ENCODE assay signal across 9 mouse cellular contexts in the genomic region with DNA sequence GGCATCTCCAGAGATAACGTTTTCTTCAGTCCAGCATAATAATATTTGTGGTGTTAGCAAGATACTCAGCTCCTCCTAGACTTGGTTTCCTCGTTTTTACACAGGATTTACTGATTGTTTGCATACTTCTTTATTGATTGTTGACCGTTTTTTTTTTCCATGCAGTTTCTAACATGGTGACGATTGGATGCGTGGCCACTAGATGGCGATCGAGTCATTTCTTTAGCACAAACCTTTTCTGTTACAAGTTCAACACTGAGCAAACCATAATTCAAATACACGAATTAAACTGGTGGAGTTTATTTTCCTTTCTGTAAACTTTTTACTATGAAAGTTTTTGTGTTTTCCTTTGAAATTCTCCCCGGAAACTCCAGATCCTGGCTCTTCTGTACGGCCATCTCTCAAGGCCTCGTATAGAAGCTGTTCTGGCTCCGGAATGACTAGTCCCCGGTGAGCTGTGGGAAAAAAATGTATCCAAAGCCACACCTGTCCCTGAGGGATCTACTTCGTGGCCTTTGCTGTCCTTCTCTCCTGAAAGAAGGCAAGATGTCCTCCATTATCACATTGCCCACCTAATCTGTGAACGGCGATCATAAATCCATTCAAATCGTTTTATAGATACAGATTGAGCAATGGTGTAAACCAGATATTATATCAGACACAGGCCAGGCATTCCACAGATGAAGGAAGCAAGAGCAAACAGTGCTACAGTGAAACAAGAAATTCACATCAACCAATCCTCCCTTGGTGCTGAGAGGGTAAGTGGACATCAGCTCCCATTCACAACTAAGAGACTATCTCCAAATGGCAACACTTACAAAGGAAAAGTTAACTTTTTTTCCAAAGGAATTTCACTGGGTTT. TPM values are rescaled to one million over a fixed set of nuclear protein-coding genes. Genes with fewer than 3 reads are reported as not detected.
DNase-seq lines count a peak whose midpoint lies in the region; ATAC-seq and TF ChIP-seq lines count a peak whose summit lies in the region.
"Had no signal": no experiment of that assay in that cellular context is flagged by ENCODE, and none has a peak within 500 bp of the region (broad histone marks: within the 10 kb centered on the region; RNA-seq: fewer than 3 reads in every experiment).

No protein-coding gene starts in this region.

- 34% methylated on average over 17 of the region's 17 CpGs for WGBS in neural tube, embryonic 15.5 days
- WGBS in bone marrow, adult 2 months: 36% methylated on average over 17 of the region's 17 CpGs
- 28% methylated on average over 17 of the region's 17 CpGs for WGBS in embryonic facial prominence, embryonic 14.5 days

- peak; percentile 61 for DNase-seq in neural tube, embryonic 10.5 days (ENCODE audit: extremely low spot score, low spot score)
- peak; percentile 80 for DNase-seq in embryonic facial prominence, embryonic 14.5 days (ENCODE audit: low spot score)
- peak; percentile 72 for DNase-seq in left cerebral cortex, postnatal 4 days
- DNase-seq in telencephalon, adult 2 months (ENCODE audit: low read depth, low spot score): peak; percentile 41

- TF ChIP-seq CTCF in bone marrow, adult 2 months (IDR thresholded peaks at IDR 0.05; ENCODE audit: control insufficient read depth, insufficient read depth, low read length): 0 out of 2 replicates have a peak, but pooled peaks have one; percentile 15

- no peak for TF ChIP-seq POLR2A in bone marrow, adult 2 months (IDR thresholded peaks at IDR 0.05; ENCODE audit: borderline replicate concordance, control insufficient read depth, low read depth, low read length)

- no peak overlapping the region for H3K9ac ChIP-seq in neural tube, embryonic 15.5 days (replicated peaks)
- no peak overlapping the region for H3K9ac ChIP-seq in embryonic facial prominence, embryonic 14.5 days (ENCODE audit: low read depth, low read length)

- H3K27me3 ChIP-seq in neural tube, embryonic 15.5 days (replicated peaks): no peaks in the 10 kb centered on the region
- H3K27me3 ChIP-seq in embryonic facial prominence, embryonic 14.5 days (replicated peaks; ENCODE audit: control insufficient read depth, insufficient read depth, low read length): no peaks in the 10 kb centered on the region

- no peak overlapping the region for H3K4me3 ChIP-seq in neural tube, embryonic 15.5 days (replicated peaks)
- H3K4me3 ChIP-seq in bone marrow, adult 2 months (replicated peaks; ENCODE audit: control insufficient read depth, low read depth, low read length): no peak overlapping the region
- H3K4me3 ChIP-seq in embryonic facial prominence, embryonic 14.5 days (ENCODE audit: low read depth, low read length): no peak overlapping the region

- intact Hi-C loops in left cerebral cortex, postnatal 4 days (cut with DNase I): loop anchor here (5.0 kb wide), 2 partner anchors 35 to 355 kb away; a partner anchor contains a TSS

- H3K36me3 ChIP-seq in neural tube, embryonic 15.5 days: no peaks in the 10 kb centered on the region
- H3K36me3 ChIP-seq in embryonic facial prominence, embryonic 14.5 days (ENCODE audit: control insufficient read depth, insufficient read depth, low read length): no peaks in the 10 kb centered on the region

- no peak overlapping the region for H3K4me2 ChIP-seq in neural tube, embryonic 15.5 days
- no peak overlapping the region for H3K4me2 ChIP-seq in embryonic facial prominence, embryonic 14.5 days (ENCODE audit: low read depth, low read length)

- H3K9me3 ChIP-seq in neural tube, embryonic 15.5 days (replicated peaks): no peaks in the 10 kb centered on the region
- H3K9me3 ChIP-seq in embryonic facial prominence, embryonic 14.5 days (ENCODE audit: control insufficient read depth, low read length): no peaks in the 10 kb centered on the region

- H3K27ac ChIP-seq in neural tube, embryonic 15.5 days (replicated peaks): no peak overlapping the region
- H3K27ac ChIP-seq in bone marrow, adult 2 months (ENCODE audit: control insufficient read depth, insufficient read depth, low read depth, low read length, poor library complexity): no peak overlapping the region
- no peak overlapping the region for H3K27ac ChIP-seq in embryonic facial prominence, embryonic 14.5 days (replicated peaks; ENCODE audit: low read depth, low read length)

- H3K4me1 ChIP-seq in neural tube, embryonic 15.5 days: no peaks in the 10 kb centered on the region
- H3K4me1 ChIP-seq in bone marrow, adult 2 months (ENCODE audit: control insufficient read depth, insufficient read depth, low read length): no peaks in the 10 kb centered on the region
- H3K4me1 ChIP-seq in embryonic facial prominence, embryonic 14.5 days (ENCODE audit: control insufficient read depth, insufficient read depth, low read length): no peaks in the 10 kb centered on the region

- no peak for ATAC-seq in neural tube, embryonic 15.5 days (ENCODE audit: low FRiP score)
- ATAC-seq in embryonic facial prominence, embryonic 14.5 days (ENCODE audit: low read depth): no peak
- peak; percentile 85 for ATAC-seq in inflammation-experienced regulatory T-cells, adult 6 months
- ATAC-seq in monocyte, adult 5-6 weeks (replicated peaks; ENCODE audit: insufficient number of reproducible peaks, low FRiP score, low TSS enrichment, poor library complexity, severe bottlenecking): peak; percentile 69; the same call in 1 of the 2 replicates

RNA-seq across cellular contexts. Expression of a gene that starts 12.3 kb away (rescaled TPM):
- polyA plus RNA-seq in neural tube, embryonic 15.5 days (2015; fragmentation: Nextera tagmentation; extraction: Ambion mirVana): not detected in 2 replicates
- not detected in 2 replicates for polyA plus RNA-seq in bone marrow, adult 2 months (2011; ENCODE audit: insufficient read depth, insufficient read length, low replicate concordance, missing spikeins)
- polyA plus RNA-seq in embryonic facial prominence, embryonic 14.5 days (2014; fragmentation: Nextera tagmentation; extraction: Ambion mirVana): not detected in 2 replicates
- polyA plus RNA-seq in inflammation-experienced regulatory T-cells, adult 6 months (2017; shearing (Covaris generic)): not detected
- not detected for total RNA-seq in left cerebral cortex, postnatal 4 days (2021)
- not detected in 3 replicates for total RNA-seq in monocyte, adult 5-6 weeks (2017)
- polyA plus RNA-seq: stomach, embryonic 14.5 days had no signal

RNA-seq across cellular contexts. Expression of a gene that starts 18.3 kb away (rescaled TPM):
- 13.7 and 14.4 TPM in 2 replicates for polyA plus RNA-seq in neural tube, embryonic 15.5 days (2015; fragmentation: Nextera tagmentation; extraction: Ambion mirVana)
- 1.3 and 8.3 TPM in 2 replicates for polyA plus RNA-seq in bone marrow, adult 2 months (2011; ENCODE audit: insufficient read depth, insufficient read length, low replicate concordance, missing spikeins)
- polyA plus RNA-seq in embryonic facial prominence, embryonic 14.5 days (2014; fragmentation: Nextera tagmentation; extraction: Ambion mirVana): 15.8 and 18.6 TPM in 2 replicates
- polyA plus RNA-seq in inflammation-experienced regulatory T-cells, adult 6 months (2017; shearing (Covaris generic)): 1 to 10 TPM; 1.7 to 8.4 (median 6.6) TPM
- total RNA-seq in left cerebral cortex, postnatal 4 days (2021): 1 to 10 TPM; 3.4 to 4.1 TPM
- 5.0 to 6.2 TPM (median 6.1 TPM) in 3 replicates for total RNA-seq in monocyte, adult 5-6 weeks (2017)

RNA-seq across cellular contexts. Expression of a gene that starts 34.3 kb away (rescaled TPM):
- 0.13 and 0.68 TPM in 2 replicates for polyA plus RNA-seq in neural tube, embryonic 15.5 days (2015; fragmentation: Nextera tagmentation; extraction: Ambion mirVana)
- not detected in 2 replicates for polyA plus RNA-seq in bone marrow, adult 2 months (2011; ENCODE audit: insufficient read depth, insufficient read length, low replicate concordance, missing spikeins)
- 0.89 and 1.0 TPM in 2 replicates for polyA plus RNA-seq in embryonic facial prominence, embryonic 14.5 days (2014; fragmentation: Nextera tagmentation; extraction: Ambion mirVana)
- not detected for polyA plus RNA-seq in inflammation-experienced regulatory T-cells, adult 6 months (2017; shearing (Covaris generic))
- total RNA-seq in left cerebral cortex, postnatal 4 days (2021): not detected
- not detected in 3 replicates for total RNA-seq in monocyte, adult 5-6 weeks (2017)

RNA-seq across cellular contexts. Expression of a gene that starts 37.3 kb away (rescaled TPM):
- polyA plus RNA-seq in neural tube, embryonic 15.5 days (2015; fragmentation: Nextera tagmentation; extraction: Ambion mirVana): 27.1 and 35.9 TPM in 2 replicates
- 20.9 and 27.5 TPM in 2 replicates for polyA plus RNA-seq in bone marrow, adult 2 months (2011; ENCODE audit: insufficient read depth, insufficient read length, low replicate concordance, missing spikeins)
- 38.6 and 43.2 TPM in 2 replicates for polyA plus RNA-seq in embryonic facial prominence, embryonic 14.5 days (2014; fragmentation: Nextera tagmentation; extraction: Ambion mirVana)
- 10 to 100 TPM; 46.6 to 55.8 (median 52.1) TPM for polyA plus RNA-seq in inflammation-experienced regulatory T-cells, adult 6 months (2017; shearing (Covaris generic))
- total RNA-seq in left cerebral cortex, postnatal 4 days (2021): 10 to 100 TPM; 45.5 to 49.7 TPM
- 60.1 to 70.0 TPM (median 67.4 TPM) in 3 replicates for total RNA-seq in monocyte, adult 5-6 weeks (2017)

RNA-seq across cellular contexts. Expression of a gene that starts 59.0 kb away (rescaled TPM):
- 1.1 and 1.2 TPM in 2 replicates for polyA plus RNA-seq in neural tube, embryonic 15.5 days (2015; fragmentation: Nextera tagmentation; extraction: Ambion mirVana)
- 2.1 and 4.2 TPM in 2 replicates for polyA plus RNA-seq in bone marrow, adult 2 months (2011; ENCODE audit: insufficient read depth, insufficient read length, low replicate concordance, missing spikeins)
- polyA plus RNA-seq in embryonic facial prominence, embryonic 14.5 days (2014; fragmentation: Nextera tagmentation; extraction: Ambion mirVana): 0.66 and 0.92 TPM in 2 replicates
- polyA plus RNA-seq in inflammation-experienced regulatory T-cells, adult 6 months (2017; shearing (Covaris generic)): not detected
- 1 to 10 TPM; 6.6 to 7.7 TPM for total RNA-seq in left cerebral cortex, postnatal 4 days (2021)
- total RNA-seq in monocyte, adult 5-6 weeks (2017): not detected in 3 replicates
- polyA plus RNA-seq: stomach, embryonic 14.5 days had no signal

Comparison
In these comparisons a context has a peak if more than half of its experiments do, and no peak if none do; other contexts are left out.
1. ATAC-seq: peak in inflammation-experienced regulatory T-cells, adult 6 months (single experiment) and monocyte, adult 5-6 weeks (single experiment); none in neural tube, embryonic 15.5 days (single experiment) and embryonic facial prominence, embryonic 14.5 days (single experiment).
2. Peak in every context shown above with its lines, with median percentiles within 50 percentile points of each other: DNase-seq.